Mouse (Mus musculus) liver, embryonic 14.5 days (tissue): ENCODE results near the gene Qrich2. TPM values are rescaled to one million over a fixed set of nuclear protein-coding genes. Genes with fewer than 3 reads are reported as not detected.

Experiments
- ATAC-seq: fragments of 200-750 bp; cut with Nextera tagmentation; 2 replicates; pipeline ENCODE4 v1.8.0; 2017; ENCODE audit warnings: moderate number of reproducible peaks, mild to moderate bottlenecking, moderate library complexity; ENCODE audit not compliant: insufficient read depth
- DNase-seq, 3 experiments: peaks; one replicate each; pipeline ENCODE4 v3.0.0-alpha.2; 2012 to 2013; ENCODE audit warnings: low read depth in 3 of 3, low spot score in 3 of 3
- H3K27ac ChIP-seq: fragments of 300-500 bp; sonication (generic); 2 replicates; pipeline ENCODE4 v1.5.1; 2014; ENCODE audit warnings: moderate library complexity, mild to moderate bottlenecking, control low read depth, inconsistent platforms
- H3K27me3 ChIP-seq: fragments of 300-500 bp; sonication (generic); 2 replicates; pipeline ENCODE4 v1.6.1; 2014; ENCODE audit warnings: mild to moderate bottlenecking, low read length, moderate library complexity; ENCODE audit not compliant: control insufficient read depth, insufficient read depth
- H3K36me3 ChIP-seq: fragments of 300-500 bp; sonication (generic); replicated peaks from 2 replicates; pipeline ENCODE4 v1.6.1; 2014; ENCODE audit warnings: low read depth; ENCODE audit not compliant: control insufficient read depth, insufficient read depth
- H3K4me1 ChIP-seq, 2 experiments: fragments of 200-500 bp in 1 of 2; fragments of 300-500 bp in 1 of 2; sonication (generic) in 1 of 2; replicated peaks; 2 replicates each; pipeline ENCODE4 v1.6.1; 2012 to 2014; ENCODE audit warnings: antibody characterized with exemption in 1 of 2, inconsistent platforms in 1 of 2, low read length in 1 of 2; ENCODE audit not compliant: control insufficient read depth in 2 of 2, insufficient read depth in 2 of 2
- H3K4me2 ChIP-seq: fragments of 300-500 bp; sonication (generic); 2 replicates; pipeline ENCODE4 v1.6.1; 2014; ENCODE audit warnings: low read depth, mild to moderate bottlenecking, control low read depth, moderate library complexity
- H3K4me3 ChIP-seq, 2 experiments: fragments of 200-500 bp in 1 of 2; fragments of 300-500 bp in 1 of 2; sonication (generic) in 1 of 2; 2 replicates each; pipeline ENCODE4 v1.5.1; 2012 to 2014; ENCODE audit warnings: low read depth in 2 of 2, low read length in 2 of 2, mild to moderate bottlenecking in 2 of 2, control low read depth in 1 of 2, inconsistent platforms in 1 of 2, moderate library complexity in 1 of 2; ENCODE audit not compliant: insufficient read depth in 1 of 2
- H3K9ac ChIP-seq: fragments of 300-500 bp; sonication (generic); replicated peaks from 2 replicates; pipeline ENCODE4 v1.6.1; 2014; ENCODE audit warnings: mild to moderate bottlenecking, control low read depth, moderate library complexity
- H3K9me3 ChIP-seq: fragments of 300-500 bp; sonication (generic); 2 replicates; pipeline ENCODE4 v1.6.1; 2016; ENCODE audit warnings: low read length, mixed read lengths; ENCODE audit not compliant: control insufficient read depth
- CTCF ChIP-seq: IDR thresholded peaks from 2 replicates; pipeline ENCODE4 v1.5.1; 2016; ENCODE audit warnings: antibody characterized with exemption, low read depth, control low read depth
- EP300 ChIP-seq: IDR thresholded peaks from 2 replicates; pipeline ENCODE4 v1.6.1; 2016; ENCODE audit warnings: antibody characterized with exemption, low read depth
- WGBS: fragments of 180-500 bp; shearing (Covaris S2); extraction: QIAGEN DNeasy Blood & Tissue Kit; methylation state at CpG from one replicate; pipeline ENCODE4 v1.1.7; 2014; ENCODE audit not compliant: insufficient replicate concordance; 5-methylcytosine and 5-hydroxymethylcytosine counted together
- polyA plus RNA-seq, 2 experiments: library from polyadenylated mRNA; depleted of rRNA in 1 of 2; stranded (reverse) in 1 of 2; unstranded in 1 of 2; fragments of >200 nt; fragmentation: Nextera tagmentation in 1 of 2; extraction: Ambion mirVana in 1 of 2; gene quantifications; 2 replicates each; pipeline versions ENCODE4 v1.2.1 to v1.2.3; 2012 to 2014

Gene Qrich2
- polyA plus RNA-seq (2012; rRNA removed) (0.01 and 0.02 TPM in 2 replicates), polyA plus RNA-seq (2014; fragmentation: Nextera tagmentation; extraction: Ambion mirVana) (0.08 TPM in 1 of 2 replicates, not detected in the other)

DNA sequence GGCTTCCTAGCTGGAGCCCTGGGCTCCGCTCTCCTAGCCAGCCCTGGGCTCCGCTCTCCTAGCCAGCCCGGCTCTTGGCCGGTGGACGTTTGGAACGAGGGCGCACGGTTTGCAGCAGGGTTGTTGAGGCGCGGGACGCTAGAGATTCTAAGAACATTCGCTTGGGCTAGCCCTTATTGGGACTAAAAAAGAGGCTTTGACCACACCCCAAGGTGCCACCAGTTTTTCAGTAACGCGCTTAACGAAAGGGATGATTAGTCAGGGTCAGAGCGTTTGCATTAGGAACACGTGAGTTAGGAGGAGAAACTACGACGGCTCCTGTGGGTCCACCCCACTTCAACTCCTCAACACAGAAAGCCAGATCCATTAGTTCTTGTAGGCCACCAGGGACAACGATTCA, at the start of gene Qrich2:
Gene Qrich2 (minus strand): TSS at position 101 of the 400 bp plus-strand sequence.
- Histone ChIP-seq H3K27me3 (no peaks in the 10 kb centered on the region), H3K9me3 (no peaks in the 10 kb centered on the region), H3K4me2 (no peak within 1 kb of the TSS), H3K36me3 (no peaks in the 10 kb centered on the region; the same call in 1 of the 2 replicates), H3K4me1 (peaks cover 0 to 3% of the 10 kb centered on the region in 2 experiments; a peak in 2 of 4 replicates), H3K9ac (no peak within 1 kb of the TSS), H3K27ac (no peak within 1 kb of the TSS), H3K4me3 (no peak within 1 kb of the TSS)
- DNase-seq (no peak), ATAC-seq (no peak)
- WGBS: 55% methylated on average over 20 of the region's 20 CpGs
- no peak for TF ChIP-seq EP300
- no peak for TF ChIP-seq CTCF

DNA sequence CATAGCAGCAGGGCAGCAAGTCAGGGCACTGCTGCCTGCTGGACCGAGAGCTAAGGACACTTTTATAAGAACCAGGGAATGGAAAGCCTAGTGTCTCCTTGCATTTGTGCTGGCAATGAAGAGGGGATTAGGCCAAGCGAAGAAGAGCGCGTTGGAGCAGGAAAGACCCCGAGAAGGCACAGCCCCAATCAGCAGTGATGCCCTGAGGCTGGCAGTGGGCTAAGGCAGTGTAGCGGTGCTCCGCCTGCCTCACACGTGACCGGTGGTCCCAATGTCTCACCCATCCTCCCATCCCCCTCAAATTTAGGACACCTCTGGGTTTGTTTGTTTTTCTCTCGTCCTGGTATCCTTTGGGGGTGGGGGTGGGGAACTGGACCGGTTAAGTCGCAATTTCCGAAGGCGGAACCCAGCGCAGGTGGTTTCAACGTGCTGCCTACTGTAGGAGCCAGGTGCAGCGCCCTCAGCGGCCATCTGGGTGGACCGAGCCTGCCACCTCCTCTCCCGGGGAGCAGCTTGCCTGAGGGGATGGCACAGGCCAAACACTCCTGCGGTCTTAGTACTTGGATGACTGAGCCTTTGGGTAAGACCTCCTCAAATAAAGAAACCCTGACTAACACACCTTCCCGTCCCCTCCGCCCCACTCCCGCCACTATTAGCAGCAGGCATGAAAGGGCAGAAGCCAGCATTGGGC, 49.4 kb upstream of the Qrich2 start:
- H3K9me3 ChIP-seq: no peaks in the 10 kb centered on the region
- ATAC-seq (no peak), DNase-seq (no peak)
- no peak overlapping the region for H3K4me3 ChIP-seq
- H3K9ac ChIP-seq: no peak overlapping the region
- H3K27ac ChIP-seq: no peak overlapping the region
- H3K4me2 ChIP-seq: no peak overlapping the region
- H3K4me1 ChIP-seq: peaks cover 8 to 11% of the 10 kb centered on the region in 2 experiments
- H3K36me3 ChIP-seq: no peaks in the 10 kb centered on the region
- TF ChIP-seq EP300 (no peak), CTCF (peak; percentile 24; the same call in 1 of the 2 replicates)
- H3K27me3 ChIP-seq: no peaks in the 10 kb centered on the region
- 35% methylated on average over 24 of the region's 24 CpGs for WGBS

DNA sequence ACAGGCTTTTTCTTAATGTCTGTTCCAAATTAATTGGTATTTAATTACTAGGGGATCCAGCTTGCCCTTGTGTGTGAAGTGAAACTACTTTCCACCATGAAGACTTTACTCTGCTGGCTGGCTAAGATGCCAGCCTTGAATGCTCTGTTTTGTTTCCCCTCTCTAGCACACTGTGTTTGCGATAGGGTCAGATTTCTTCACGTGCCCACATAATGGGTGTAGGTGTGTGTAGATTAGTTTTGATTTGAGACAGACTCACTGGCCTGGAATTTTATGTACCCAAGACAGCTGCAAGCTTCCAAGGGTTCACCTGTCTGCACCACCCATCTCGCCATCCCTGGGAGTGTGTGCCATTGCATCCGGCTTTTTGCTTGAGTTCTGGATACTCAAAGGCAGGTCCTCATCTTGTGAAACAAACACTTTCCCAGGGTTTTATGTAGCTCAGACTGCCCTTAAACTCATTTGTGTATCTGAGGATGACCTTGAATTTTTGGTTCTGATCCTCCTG, 47.5 kb upstream of the Qrich2 start:
- DNase-seq (no peak), ATAC-seq (no peak)
- Histone ChIP-seq H3K4me3 (no peak overlapping the region), H3K27ac (no peak overlapping the region), H3K9me3 (no peaks in the 10 kb centered on the region), H3K4me2 (no peak overlapping the region), H3K4me1 (peaks cover 8 to 13% of the 10 kb centered on the region in 2 experiments), H3K27me3 (no peaks in the 10 kb centered on the region), H3K9ac (no peak overlapping the region), H3K36me3 (no peaks in the 10 kb centered on the region)
- TF ChIP-seq CTCF (no peak), EP300 (no peak)
- WGBS: 74% methylated on average over 4 of the region's 4 CpGs

DNA sequence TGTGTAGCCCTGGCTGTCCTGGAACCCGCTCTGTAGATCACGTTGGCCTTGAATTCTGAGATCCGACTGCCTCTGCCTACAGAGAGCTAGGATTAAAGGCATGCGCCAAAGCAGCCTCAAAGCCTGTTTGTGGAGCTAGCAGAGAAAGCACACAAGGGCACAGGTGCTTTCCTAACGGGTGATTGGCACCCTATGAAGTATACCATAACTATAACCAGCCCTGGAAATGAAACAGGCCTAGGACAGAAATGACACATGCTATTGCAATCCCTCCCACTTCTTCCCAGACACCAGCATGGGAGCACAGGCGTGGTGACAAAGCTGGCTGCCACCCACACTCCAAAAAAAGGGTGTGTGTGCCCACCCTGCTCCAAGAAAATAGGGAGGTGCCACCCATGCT, 46.9 kb upstream of the Qrich2 start:
- TF ChIP-seq CTCF (no peak), EP300 (no peak)
- Histone ChIP-seq H3K4me1 (peaks cover 8 to 15% of the 10 kb centered on the region in 2 experiments), H3K4me3 (no peak overlapping the region), H3K27me3 (no peaks in the 10 kb centered on the region), H3K27ac (no peak overlapping the region), H3K36me3 (no peaks in the 10 kb centered on the region), H3K9me3 (no peaks in the 10 kb centered on the region), H3K4me2 (no peak overlapping the region), H3K9ac (no peak overlapping the region)
- ATAC-seq (no peak), DNase-seq (no peak)
- 72% methylated on average over 6 of the region's 6 CpGs for WGBS

DNA sequence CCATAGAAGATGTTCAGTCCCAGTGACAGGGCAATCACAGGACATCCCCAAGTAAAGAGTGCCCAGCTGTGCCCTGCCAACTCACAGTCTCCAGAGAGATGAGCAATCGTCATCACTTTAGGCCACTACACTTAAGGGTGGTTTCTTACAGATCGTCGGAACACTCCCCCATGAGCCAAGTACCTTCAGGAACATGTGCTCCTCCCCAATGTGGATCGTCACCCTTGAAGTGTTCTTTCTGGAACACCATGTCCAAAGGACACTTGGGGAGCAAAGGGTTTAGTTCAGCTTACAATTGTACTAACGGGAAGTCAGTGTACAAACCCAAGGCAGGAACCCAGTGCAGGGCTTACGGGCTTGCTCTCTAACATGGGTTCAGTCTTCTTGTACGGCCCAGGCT, 46.1 kb upstream of the Qrich2 start:
- Histone ChIP-seq H3K9ac (no peak overlapping the region), H3K36me3 (no peaks in the 10 kb centered on the region), H3K4me2 (no peak overlapping the region), H3K27me3 (no peaks in the 10 kb centered on the region), H3K9me3 (no peaks in the 10 kb centered on the region), H3K4me1 (peaks cover 10 to 20% of the 10 kb centered on the region in 2 experiments), H3K27ac (no peak overlapping the region), H3K4me3 (no peak overlapping the region)
- whole genome bisulfite sequencing: 85% methylated on average over 7 of the region's 7 CpGs
- TF ChIP-seq EP300: no peak
- no peak for TF ChIP-seq CTCF
- DNase-seq (no peak), ATAC-seq (no peak)
